Mouse (Mus musculus): ENCODE results near the gene Zfp984. TPM values are rescaled to one million over a fixed set of nuclear protein-coding genes. Genes with fewer than 3 reads are reported as not detected.
"Not testable (repeated sequence)": the region's sequence is repeated elsewhere in the genome, so short reads cannot be mapped to it uniquely, and the experiment has no call there.

Zfp984 gene
- polyA plus RNA-seq (2016; fragmentation: Nextera tagmentation; extraction: Ambion mirVana) = 5.9 and 8.4 TPM in 2 replicates

GRCm38 (mm10) chr4:147809292-147809965 lies at the start of gene Zfp984:
Gene Zfp984 (minus strand): TSS chr4:147809788.
- WGBS = 13% methylated on average over 15 of the region's 15 CpGs
- Histone ChIP-seq H3K9ac (peak within 1 kb of the TSS; percentile 48), H3K4me3 (peak within 1 kb of the TSS; percentile 51), H3K4me2 (replicated peaks) (peak within 1 kb of the TSS; percentile 74)
- H3K27me3 ChIP-seq; H3K9me3 ChIP-seq; H3K4me1 ChIP-seq; ATAC-seq (ENCODE audit: insufficient number of reproducible peaks, insufficient read depth, low FRiP score, low TSS enrichment); H3K27ac ChIP-seq; H3K36me3 ChIP-seq: not testable (repeated sequence)

DNA sequence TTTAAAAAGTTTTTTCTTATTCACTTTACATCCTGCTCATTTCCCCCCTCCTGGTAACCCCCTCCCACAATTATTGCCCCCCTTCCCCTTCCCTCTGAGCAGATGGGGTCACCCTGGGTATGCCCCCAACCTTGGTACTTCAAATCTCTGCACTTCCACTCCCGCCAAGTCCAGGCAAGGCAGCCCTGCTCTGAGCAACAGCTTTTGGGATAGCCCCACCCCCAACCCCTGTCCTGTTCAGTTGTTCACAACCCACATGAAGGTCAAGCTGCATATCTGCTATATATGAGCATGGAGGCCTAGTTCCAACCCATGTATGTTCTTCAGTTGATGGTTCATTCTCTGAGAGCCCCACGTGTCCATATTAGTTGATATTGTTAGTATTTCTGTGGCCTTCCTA lies 41.2 kb upstream of the Zfp984 start:
- no peak overlapping the region for H3K27ac ChIP-seq
- H3K4me2 ChIP-seq (replicated peaks) = no peak overlapping the region
- no peaks in the 10 kb centered on the region for H3K36me3 ChIP-seq
- no peak overlapping the region for H3K9ac ChIP-seq
- H3K27me3 ChIP-seq = no peaks in the 10 kb centered on the region
- no peaks in the 10 kb centered on the region for H3K9me3 ChIP-seq
- WGBS = 72% methylated on average over 2 of the region's 2 CpGs
- H3K4me3 ChIP-seq = no peak overlapping the region
- peaks cover 7% of the 10 kb centered on the region; the same call in 1 of the 2 replicates for H3K4me1 ChIP-seq
- ATAC-seq (ENCODE audit: insufficient number of reproducible peaks, insufficient read depth, low FRiP score, low TSS enrichment) = no peak

DNA sequence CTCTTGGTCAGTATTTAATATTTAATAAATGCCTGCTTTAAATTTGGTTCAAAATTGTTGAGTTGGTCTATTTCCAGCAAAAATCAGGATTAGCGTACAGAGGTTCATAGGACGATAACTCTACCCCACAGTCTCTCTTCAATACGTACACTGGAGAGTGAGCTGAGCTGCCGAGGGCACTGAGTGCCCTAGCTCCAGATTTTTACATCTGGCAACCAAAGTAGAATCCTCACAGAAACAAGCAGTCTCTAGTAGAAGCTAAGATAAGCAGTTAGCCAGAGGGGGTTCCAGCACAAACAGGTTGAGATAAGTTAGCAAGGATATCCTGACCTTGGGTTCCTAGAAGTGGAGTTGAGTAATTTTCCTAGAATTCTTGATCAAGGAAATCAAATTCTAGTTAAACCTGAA lies 39.0 kb upstream of the Zfp984 start:
- Histone ChIP-seq H3K9ac (peak overlapping the region; percentile 69; the same call in 1 of the 2 replicates), H3K27ac (no peak overlapping the region), H3K9me3 (no peaks in the 10 kb centered on the region; the same call in 1 of the 2 replicates), H3K27me3 (no peaks in the 10 kb centered on the region), H3K4me3 (peak overlapping the region; percentile 80), H3K4me1 (peaks cover 7% of the 10 kb centered on the region; the same call in 1 of the 2 replicates), H3K4me2 (replicated peaks) (peak overlapping the region; percentile 55), H3K36me3 (peaks cover 10% of the 10 kb centered on the region; the same call in 1 of the 2 replicates)
- peak; percentile 69 for ATAC-seq (ENCODE audit: insufficient number of reproducible peaks, insufficient read depth, low FRiP score, low TSS enrichment)
- WGBS = 4% methylated on average over 4 of the region's 4 CpGs

- H3K9me3 ChIP-seq = peaks cover 5% of the 10 kb centered on the region
- 4% methylated on average over 23 of the region's 23 CpGs for WGBS
- H3K4me1 ChIP-seq = peaks cover 7% of the 10 kb centered on the region; the same call in 1 of the 2 replicates
- H3K27me3 ChIP-seq = no peaks in the 10 kb centered on the region
- no peak within 1 kb of the TSS for H3K27ac ChIP-seq
- peak within 1 kb of the TSS; percentile 55 for H3K4me2 ChIP-seq (replicated peaks)
- peak within 1 kb of the TSS; percentile 80 for H3K4me3 ChIP-seq
- H3K9ac ChIP-seq = peak within 1 kb of the TSS; percentile 69
- peaks cover 17% of the 10 kb centered on the region for H3K36me3 ChIP-seq
- ATAC-seq (ENCODE audit: insufficient number of reproducible peaks, insufficient read depth, low FRiP score, low TSS enrichment) = peak; percentile 83
Observed at GRCm38 (mm10) chr4:147847614-147848583, 38.3 kb upstream of the Zfp984 start, which contains the start of gene Zfp933. Gene Zfp933 (minus strand): TSS chr4:147848366.

- Histone ChIP-seq H3K4me1 (peaks cover 4% of the 10 kb centered on the region; the same call in 1 of the 2 replicates), H3K36me3 (peaks cover 34% of the 10 kb centered on the region), H3K27ac (no peak overlapping the region), H3K27me3 (no peaks in the 10 kb centered on the region), H3K9ac (no peak overlapping the region), H3K4me3 (no peak overlapping the region), H3K4me2 (replicated peaks) (no peak overlapping the region), H3K9me3 (peaks cover 20% of the 10 kb centered on the region)
- ATAC-seq (ENCODE audit: insufficient number of reproducible peaks, insufficient read depth, low FRiP score, low TSS enrichment) = no peak
- WGBS = 95% methylated on average over 3 of the region's 3 CpGs
Observed at GRCm38 (mm10) chr4:147842871-147843270, 33.3 kb upstream of the Zfp984 start.

GRCm38 (mm10) chr4:147839282-147839681 lies 29.7 kb upstream of the Zfp984 start:
- H3K27me3 ChIP-seq; H3K27ac ChIP-seq; ATAC-seq (ENCODE audit: insufficient number of reproducible peaks, insufficient read depth, low FRiP score, low TSS enrichment); H3K4me1 ChIP-seq; H3K9ac ChIP-seq; H3K4me3 ChIP-seq; H3K4me2 ChIP-seq (replicated peaks): not testable (repeated sequence)
- Histone ChIP-seq H3K9me3 (peaks cover 20% of the 10 kb centered on the region), H3K36me3 (peaks cover 28% of the 10 kb centered on the region)
- over 99% methylated on average over 14 of the region's 26 CpGs for WGBS

GRCm38 (mm10) chr4:147824389-147824788 lies 14.8 kb upstream of the Zfp984 start:
- 95% methylated on average over 4 of the region's 4 CpGs for WGBS
- no peak overlapping the region for H3K9ac ChIP-seq
- no peaks in the 10 kb centered on the region for H3K27me3 ChIP-seq
- no peaks in the 10 kb centered on the region for H3K4me1 ChIP-seq
- peaks cover 64% of the 10 kb centered on the region for H3K36me3 ChIP-seq
- no peak overlapping the region for H3K4me2 ChIP-seq (replicated peaks)
- no peak for ATAC-seq (ENCODE audit: insufficient number of reproducible peaks, insufficient read depth, low FRiP score, low TSS enrichment)
- H3K4me3 ChIP-seq = no peak overlapping the region
- no peak overlapping the region for H3K27ac ChIP-seq
- H3K9me3 ChIP-seq = peaks cover 71% of the 10 kb centered on the region

DNA sequence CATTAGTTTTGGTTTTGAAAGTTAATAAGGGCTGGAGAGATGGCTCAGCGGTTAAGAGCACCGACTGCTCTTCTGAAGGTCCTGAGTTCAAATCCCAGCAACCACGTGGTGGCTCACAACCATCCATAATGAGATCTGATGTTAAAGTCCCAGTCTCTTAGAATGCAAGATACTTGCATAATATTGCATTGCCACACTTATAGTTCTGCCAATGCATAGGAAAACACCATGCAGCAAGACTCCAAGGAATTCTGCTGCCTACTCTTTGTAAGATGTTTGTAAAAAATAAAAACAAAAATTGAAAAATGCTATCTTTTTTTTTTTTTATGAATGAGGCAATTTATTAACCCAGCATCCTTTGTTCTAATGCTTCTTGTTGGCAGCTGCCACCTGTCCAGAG lies 11.8 kb upstream of the Zfp984 start:
- H3K4me2 ChIP-seq (replicated peaks); H3K27ac ChIP-seq; H3K9ac ChIP-seq; ATAC-seq (ENCODE audit: insufficient number of reproducible peaks, insufficient read depth, low FRiP score, low TSS enrichment); H3K4me3 ChIP-seq; H3K27me3 ChIP-seq; H3K4me1 ChIP-seq: not testable (repeated sequence)
- Histone ChIP-seq H3K9me3 (peaks cover 67% of the 10 kb centered on the region), H3K36me3 (peaks cover 34% of the 10 kb centered on the region)
- WGBS = 87% methylated on average over 3 of the region's 3 CpGs

DNA sequence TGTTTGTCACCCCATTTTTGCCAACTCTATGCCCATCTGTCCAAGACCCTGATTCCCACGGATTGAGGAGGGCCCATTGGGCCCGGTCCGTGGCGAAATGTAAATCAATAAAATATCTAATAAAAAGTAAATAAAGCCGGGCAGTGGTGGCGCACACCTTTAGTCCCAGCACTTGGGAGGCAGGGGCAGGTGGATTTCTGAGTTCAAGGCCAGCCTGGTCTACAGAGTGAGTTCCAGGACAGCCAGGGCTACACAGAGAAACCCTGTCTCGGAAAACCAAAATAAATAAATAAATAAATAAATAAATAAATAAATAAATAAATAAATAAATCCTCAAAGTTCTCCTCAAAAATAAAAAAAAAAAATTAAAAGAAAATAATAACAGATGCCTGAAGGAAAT lies 10.1 kb upstream of the Zfp984 start:
- H3K36me3 ChIP-seq = peaks cover 19% of the 10 kb centered on the region
- not testable (repeated sequence) for H3K27me3 ChIP-seq; H3K9ac ChIP-seq; ATAC-seq (ENCODE audit: insufficient number of reproducible peaks, insufficient read depth, low FRiP score, low TSS enrichment); H3K27ac ChIP-seq; H3K4me1 ChIP-seq; H3K4me2 ChIP-seq (replicated peaks); H3K4me3 ChIP-seq
- H3K9me3 ChIP-seq = peaks cover 51% of the 10 kb centered on the region
- 80% methylated on average over 7 of the region's 7 CpGs for WGBS

GRCm38 (mm10) chr4:147814592-147815167 lies 5.1 kb upstream of the Zfp984 start:
- H3K4me1 ChIP-seq = no peaks in the 10 kb centered on the region
- H3K4me2 ChIP-seq (replicated peaks) = no peak overlapping the region
- no peak overlapping the region for H3K4me3 ChIP-seq
- no peak for ATAC-seq (ENCODE audit: insufficient number of reproducible peaks, insufficient read depth, low FRiP score, low TSS enrichment)
- no peaks in the 10 kb centered on the region for H3K27me3 ChIP-seq
- no peak overlapping the region for H3K9ac ChIP-seq
- H3K27ac ChIP-seq = no peak overlapping the region
- peaks cover 11% of the 10 kb centered on the region for H3K9me3 ChIP-seq
- 84% methylated on average over 2 of the region's 2 CpGs for WGBS
- H3K36me3 ChIP-seq = no peaks in the 10 kb centered on the region

DNA sequence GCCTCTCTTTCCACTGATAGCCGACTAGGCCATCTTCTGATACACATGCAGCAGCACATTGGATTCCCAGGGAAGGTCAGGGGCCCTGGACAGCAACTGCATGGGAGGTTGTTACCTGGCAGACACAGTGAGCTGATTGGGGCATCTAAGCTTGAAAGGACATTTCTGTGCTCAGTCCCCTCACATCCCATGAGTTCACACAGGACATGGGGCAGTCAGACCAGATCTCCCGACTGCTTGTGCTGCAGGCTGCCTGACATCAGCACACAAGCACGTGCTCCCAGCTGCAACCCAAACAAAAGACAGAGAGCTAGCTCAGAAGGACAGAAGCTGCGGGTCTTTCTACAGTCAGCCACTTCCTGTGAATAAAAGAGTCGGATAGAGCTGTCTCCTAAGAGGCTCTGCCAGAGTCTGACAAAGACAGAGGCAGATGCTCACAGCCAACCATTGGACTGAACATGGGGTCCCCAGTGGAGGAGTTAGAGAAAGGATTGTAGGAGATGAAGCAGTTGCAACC lies 3.7 kb upstream of the Zfp984 start:
- WGBS = 42% methylated on average over 5 of the region's 5 CpGs
- H3K4me1 ChIP-seq = peaks cover 5% of the 10 kb centered on the region; the same call in 1 of the 2 replicates
- H3K4me2 ChIP-seq (replicated peaks) = no peak overlapping the region
- peaks cover 5% of the 10 kb centered on the region for H3K9me3 ChIP-seq
- no peak overlapping the region for H3K9ac ChIP-seq
- no peak for ATAC-seq (ENCODE audit: insufficient number of reproducible peaks, insufficient read depth, low FRiP score, low TSS enrichment)
- no peak overlapping the region for H3K27ac ChIP-seq
- H3K36me3 ChIP-seq = no peaks in the 10 kb centered on the region
- no peak overlapping the region for H3K4me3 ChIP-seq
- no peaks in the 10 kb centered on the region for H3K27me3 ChIP-seq

All from embryonic facial prominence, embryonic 12.5 days (tissue).